Mouse (Mus musculus) lung, postnatal 10 days (tissue): Measurements from ENCODE around the gene Azgp1.
"Not testable (repeated sequence)": the region's sequence is repeated elsewhere in the genome, so short reads cannot be mapped to it uniquely, and the experiment has no call there.

Experiments used
- DNase-seq: peaks from one replicate; pipeline ENCODE4 v3.0.0; 2021

Azgp1 gene

DNA sequence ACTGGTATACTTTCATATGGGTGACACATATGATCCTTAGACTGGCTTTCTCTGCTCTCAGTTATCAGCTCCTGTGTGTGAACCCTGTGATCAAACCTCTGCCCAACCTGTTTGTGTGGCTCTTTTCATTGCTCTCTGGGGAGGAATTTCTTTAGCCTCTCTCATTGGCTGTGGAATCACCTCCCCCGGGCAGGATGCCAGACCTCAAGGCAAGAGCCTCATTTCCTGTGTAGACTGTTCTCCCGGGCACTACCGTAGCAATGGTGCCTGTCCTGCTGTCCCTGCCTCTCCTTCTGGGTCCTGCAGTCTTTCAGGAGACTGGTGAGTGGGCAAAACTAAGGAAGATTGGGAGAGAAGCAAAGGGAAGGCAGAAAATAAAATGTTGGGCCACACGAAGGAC, at the start of gene Azgp1:
Gene Azgp1 (plus strand): TSS at position 221 of the 400 bp plus-strand sequence.
- peak; percentile 4 for DNase-seq

DNA sequence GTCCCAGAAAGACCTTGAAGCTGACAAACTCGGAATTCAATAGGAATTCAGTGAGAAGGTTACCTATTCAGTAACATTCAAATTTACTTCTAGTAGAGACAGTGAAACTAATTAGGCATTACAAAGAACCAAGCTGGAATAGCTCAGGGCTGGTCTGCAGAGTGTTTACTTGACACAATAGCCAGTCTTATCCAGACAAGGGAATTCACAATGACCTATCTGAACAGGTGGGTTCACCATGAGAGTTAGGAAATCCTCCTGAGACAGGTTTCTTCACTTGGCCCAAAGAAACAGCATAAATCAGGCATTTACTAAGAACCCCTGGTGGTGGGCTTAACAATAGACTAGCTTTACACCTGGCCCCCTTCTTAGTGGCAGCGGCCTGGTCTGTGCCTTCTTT, 47.4 kb upstream of the Azgp1 start:
- DNase-seq = not testable (repeated sequence)

DNA sequence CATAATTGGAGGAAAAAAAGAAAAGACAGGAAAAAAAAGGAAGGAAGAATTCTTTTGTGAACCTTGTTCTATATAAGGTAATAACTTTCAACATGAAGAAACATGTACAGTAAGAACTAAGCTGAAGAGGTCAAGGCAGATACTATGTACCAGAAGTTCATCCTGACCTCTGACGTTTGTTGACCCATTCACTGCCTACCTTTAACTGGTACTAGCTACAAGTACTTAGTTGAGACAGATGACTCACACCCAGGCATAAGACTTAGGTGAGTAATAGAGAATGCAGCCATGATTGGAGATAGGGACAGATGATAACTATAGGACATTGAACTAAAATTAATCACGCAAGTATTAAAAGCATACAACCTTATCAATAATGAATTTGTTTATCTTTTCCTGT, 44.8 kb upstream of the Azgp1 start:
- DNase-seq = no peak

DNA sequence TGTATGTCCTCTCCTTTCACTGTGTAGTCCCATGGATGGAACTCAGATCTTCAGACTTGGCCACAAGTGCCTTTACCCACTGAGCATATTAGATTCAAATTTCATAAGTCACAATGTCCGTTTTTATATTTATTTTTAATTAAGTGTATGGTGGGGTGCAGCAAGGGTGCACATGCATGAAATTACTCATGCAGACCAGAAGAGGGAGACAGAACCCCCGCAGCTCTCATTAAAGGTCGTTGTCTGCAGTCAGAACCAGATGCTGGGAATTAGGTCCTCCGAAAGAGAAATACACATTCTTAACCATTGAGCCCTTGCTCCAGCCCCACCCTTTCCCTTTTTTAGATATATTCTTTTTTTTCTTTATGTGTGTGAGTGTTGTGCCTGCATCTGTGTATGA, 44.1 kb upstream of the Azgp1 start:
- DNase-seq = no peak

DNA sequence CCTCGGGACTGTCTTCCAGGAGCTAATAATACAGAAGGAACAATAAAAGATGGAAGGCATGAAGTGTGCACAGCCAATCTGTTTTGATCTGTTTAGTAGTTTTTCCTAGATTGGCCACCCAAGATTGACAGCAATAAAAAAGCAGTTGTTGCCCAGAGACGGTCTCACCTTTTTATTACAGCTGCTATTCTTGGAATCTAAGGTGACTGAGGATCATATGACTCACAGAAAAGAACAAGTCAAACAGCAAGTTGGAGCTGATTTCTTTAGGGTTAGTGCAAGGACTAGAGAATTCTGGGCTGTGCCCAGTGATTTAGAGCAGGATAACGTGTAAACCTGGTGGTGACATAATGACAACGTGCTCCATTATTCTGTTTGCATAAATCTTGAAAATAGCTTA, 40.4 kb upstream of the Azgp1 start:
- DNase-seq = no peak

DNA sequence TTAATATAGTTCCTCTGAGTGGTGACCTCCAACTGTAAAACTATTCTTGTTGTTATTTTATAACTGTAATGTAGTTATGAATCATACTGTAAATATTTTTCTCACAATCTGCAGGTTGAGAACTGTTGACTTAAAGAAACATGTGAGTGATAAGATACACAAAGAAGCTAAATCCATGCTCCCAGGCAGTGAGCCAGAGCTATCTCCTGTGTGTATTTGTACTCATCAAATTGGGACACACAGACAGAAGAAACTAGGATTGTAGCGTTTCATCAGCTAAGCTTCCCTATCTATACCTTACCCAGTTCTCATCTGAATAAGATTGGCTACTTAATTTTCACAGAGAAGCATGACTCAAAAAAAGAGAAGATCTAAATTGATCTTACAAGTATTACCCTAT, 38.2 kb upstream of the Azgp1 start:
- no peak for DNase-seq

DNA sequence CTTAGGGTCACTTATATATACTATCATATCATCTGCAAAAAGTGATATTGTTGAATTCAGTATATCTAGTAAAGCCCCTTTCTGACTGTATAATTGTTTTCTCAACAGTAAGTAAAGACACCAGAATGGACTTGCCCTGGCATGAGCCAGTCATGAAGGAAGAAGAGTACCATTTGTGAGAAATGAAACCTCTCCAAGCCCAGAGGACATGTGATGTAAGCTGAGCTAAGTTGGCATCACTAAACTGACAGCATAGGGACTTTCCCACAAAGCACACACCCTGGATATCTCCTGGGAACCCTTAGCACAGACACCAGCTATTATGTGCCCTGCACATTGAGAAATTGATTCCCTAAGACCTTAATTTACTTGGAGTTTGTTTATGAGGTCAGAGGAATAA, 34.0 kb upstream of the Azgp1 start:
- no peak for DNase-seq

DNA sequence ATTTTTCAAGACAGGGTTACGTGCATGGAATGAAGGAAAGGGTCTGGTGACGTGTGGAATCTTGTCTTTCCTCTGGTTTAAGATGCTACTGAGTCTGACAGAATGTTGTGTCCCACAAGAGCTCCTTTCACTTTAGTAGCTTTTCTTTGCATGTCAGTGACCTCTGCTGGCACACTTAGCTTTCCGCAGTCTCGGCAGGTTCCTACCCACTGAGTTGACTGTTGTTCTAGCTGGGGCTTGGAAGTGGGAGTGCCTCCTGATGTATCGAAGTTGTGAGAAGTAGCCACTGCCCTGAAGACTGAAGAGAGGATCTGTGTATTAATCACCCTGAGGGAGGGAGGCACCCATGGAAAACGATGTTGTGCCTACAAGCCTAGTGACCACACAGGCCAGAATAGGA, 30.1 kb upstream of the Azgp1 start:
- peak; percentile 48 for DNase-seq

DNA sequence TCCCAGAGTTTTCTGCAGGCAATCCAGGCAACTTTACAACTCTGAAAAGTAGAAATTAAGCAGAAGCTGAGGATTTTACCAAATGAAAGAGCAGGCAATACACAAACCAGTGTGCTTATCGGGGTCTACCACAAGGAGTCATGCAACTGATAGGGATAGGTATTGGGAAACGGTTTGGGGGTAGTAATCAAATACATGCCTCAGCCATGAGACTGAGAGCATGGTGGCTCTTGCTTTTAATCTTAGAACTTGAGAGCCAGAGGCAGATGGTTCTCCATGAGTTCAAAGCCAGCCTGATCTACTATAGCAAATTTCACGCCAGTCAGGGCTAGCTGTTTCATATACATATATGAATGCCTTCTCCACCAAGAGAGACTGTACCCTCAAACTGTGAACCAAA, 24.9 kb upstream of the Azgp1 start:
- DNase-seq = no peak

DNA sequence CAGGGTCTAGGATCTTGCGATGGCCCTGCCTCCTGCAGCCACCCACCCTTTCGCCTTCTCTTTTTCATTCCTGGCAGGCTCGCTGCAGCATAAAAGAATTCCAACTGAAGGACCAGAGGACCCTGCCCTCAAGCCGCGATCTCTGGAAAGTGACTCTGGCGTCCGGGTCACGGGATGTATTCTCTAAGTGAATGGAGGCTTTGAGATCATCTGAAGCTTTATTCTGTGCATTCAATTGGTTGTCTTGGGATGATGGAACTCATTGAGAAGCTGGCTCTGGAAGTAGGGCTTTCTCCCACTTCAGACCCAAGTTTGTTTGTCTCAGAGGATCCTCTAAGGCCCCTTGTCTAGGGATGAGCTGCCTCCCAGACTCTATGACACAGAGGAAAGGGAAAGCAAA, 18.4 kb upstream of the Azgp1 start, which contains the start of gene Gjc3:
Gene Gjc3 (minus strand): TSS at position 154 of the 400 bp plus-strand sequence.
- no peak for DNase-seq

DNA sequence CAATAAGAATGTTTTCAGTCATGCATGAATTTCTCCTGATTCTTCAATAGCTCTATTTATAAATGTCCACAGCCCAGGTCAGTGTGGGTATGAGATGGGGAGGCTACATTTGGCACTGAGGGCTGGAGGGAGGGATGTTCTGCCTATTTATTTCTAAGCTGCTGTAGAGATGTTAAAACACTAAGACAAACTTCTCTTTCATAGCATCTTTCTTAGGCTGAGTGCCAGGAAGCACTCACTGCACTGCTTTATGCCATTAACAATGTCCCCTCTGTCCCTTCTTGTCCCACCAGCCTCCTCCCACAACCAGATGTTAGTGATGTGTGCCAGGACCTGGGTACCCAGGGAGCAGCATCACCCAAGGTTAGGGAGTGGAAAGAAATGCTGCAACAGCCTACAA, 14.8 kb upstream of the Azgp1 start:
- no peak for DNase-seq

DNA sequence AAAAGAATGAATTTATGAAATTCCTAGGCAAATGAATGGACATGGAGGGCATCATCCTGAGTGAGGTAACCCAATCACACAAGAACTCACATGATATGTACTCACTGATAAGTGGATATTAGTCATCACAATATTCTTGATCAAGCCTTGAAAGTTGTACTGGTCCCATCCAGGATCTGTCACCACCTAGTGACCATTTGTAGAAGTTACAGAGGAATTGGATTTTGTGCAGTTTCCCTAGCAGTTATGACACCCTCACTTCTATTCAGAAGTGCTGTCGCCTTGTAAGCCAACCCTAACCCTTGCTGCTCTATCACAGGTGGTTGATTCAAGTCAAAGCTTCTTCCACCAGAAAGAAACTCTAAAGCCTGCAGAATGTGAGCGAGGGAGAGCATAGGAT, 8.2 kb upstream of the Azgp1 start:
- no peak for DNase-seq

DNA sequence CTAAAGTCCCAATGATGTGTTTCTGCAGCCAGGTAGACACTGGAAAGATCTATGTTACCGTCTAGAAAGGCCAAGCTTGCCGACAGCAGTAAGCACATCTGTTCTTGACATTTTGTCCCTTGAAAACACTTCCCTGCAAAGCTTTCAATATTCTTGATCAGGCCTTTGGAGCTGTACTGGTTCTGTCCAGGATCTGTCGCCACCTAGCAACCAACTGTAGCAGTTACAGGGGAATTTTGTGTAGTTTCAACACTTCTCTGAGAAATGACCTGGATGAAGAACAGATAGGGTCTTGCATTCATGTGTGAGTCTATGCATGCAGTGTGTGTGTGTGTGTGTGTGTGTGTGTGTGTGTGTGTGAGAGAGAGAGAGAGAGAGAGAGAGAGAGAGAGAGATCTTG, 7.6 kb upstream of the Azgp1 start:
- DNase-seq = peak; percentile 10

DNA sequence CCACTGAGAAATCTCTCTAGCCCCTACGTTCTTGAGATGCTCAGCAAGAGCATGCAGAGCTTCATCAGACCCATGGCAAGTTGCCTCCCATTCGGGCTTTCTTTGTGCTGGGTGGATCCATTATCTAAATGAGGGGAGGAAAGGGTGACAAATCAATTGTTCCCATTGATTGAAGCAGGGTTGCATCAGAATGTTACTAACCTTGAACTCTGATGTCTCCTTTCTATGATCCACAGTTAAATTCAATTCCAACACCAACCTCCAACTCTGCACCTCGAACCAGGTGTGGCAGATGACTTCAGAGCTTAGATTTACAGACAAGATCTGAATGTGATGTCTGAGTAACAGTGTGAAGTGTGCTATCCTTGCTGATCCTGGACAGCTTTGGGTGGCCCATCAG, 6.6 kb upstream of the Azgp1 start:
- no peak for DNase-seq

DNA sequence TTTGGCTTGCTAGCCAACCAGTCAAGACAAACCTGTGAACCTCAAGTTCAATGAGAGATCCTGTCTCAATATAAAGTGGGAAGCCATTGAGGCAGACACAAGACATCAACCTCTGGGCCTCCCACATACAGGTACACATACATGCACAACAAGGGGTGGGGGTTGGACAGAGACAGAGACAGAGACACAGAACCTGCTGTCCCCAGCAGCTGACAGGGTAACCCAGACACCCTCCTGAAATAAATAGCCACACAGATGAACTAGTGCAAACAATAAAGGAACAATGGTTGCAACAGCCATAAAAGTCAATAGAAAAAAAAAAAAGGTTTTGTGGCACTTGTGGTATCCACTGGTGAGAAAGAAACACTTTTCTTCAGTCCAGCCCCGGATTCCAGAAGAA, 5.9 kb upstream of the Azgp1 start:
- no peak for DNase-seq

DNA sequence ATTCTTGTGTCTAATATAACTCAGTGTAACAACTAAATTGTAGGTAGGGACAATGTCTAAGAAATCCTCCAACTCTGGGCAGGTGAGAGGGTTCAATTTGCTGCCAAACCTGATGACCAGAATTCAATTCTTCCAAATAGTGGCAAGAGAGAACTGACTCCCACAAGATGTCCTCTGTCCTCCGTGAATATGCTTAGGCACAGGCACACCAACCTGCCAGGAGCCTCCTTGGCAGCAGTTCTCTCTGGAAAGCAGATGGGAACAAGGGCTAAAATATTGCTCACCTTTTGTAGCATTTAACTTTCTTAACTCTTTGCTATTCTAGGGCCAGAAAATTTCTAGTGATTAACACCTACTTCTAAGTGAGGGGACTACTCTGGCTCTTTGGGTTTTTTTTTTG, 4.0 kb upstream of the Azgp1 start:
- no peak for DNase-seq

DNA sequence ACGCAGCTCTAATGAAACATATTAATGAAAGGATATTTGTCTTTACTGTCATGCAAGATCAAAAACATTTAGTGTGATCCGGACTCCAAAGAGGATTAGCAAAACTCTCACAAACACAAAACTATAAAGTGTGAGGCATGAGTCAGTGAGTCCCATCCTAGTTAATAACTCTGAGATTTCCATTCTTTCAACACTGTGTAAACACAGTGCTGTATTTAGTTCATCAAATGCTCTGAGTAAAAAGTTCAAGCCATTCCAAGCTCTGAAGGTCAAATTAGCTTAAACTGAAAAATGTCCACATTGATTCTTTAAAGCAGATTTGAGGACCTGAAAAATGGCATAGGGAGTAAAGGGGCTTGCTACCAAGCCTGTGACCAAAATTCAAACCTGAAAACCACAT, 2.2 kb upstream of the Azgp1 start:
- DNase-seq = no peak

DNA sequence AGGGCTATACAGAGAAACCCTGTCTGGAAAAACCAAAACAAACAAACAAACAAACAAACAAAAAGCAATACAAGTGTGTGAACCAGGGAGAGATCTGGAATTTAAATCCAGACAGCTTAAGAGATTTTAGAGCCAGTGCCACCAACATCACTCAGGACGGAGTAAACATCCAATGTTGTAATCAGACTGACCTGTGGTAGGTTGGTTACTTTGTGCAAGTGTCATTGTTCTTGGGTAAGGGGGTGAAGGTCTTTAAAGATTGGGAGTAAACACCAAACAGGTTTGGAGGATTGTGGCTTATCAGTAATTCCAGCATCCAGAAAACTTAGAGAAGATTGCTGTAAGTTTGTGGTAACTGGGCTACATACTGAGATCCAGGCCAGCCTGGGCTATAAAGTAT, 5.0 kb downstream of the Azgp1 start:
- no peak for DNase-seq

DNA sequence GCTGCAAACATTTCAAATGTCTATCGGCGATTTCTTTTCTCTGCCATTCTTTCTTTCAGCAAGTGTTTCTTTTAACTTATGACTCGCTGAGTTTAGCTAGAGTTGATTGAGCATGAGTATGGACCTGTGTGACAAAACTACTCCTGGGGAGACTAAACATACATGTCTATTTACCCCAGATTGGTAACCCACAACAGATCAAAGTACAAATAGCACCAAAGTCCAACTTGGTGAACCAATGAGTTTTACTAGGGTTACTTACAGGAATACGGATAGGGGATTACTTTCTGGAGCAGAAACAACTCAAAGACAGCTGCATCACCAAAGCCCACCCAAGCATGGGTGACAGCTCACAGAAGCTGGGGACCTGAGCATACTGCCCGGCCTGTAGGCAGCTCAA, 28.1 kb downstream of the Azgp1 start:
- DNase-seq = no peak

DNA sequence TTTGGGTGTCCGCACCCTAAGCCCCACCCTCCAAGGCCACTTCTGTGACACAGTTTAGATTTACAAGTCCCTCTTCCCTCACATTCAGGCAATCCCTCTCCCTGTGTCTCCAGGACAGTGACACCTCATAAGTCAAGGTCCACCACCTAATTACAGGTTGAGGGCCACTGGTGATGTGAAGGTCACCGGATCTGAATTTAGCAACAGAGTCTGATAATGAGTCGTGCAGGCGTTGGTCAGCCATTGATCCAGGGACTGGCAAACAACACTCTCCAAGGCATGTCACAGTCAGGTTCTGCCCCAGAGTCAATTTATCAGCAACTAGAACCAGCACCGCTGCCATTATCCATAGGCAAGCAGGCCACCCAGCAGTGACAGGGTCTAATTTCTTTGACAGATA, 31.1 kb downstream of the Azgp1 start:
- no peak for DNase-seq

DNA sequence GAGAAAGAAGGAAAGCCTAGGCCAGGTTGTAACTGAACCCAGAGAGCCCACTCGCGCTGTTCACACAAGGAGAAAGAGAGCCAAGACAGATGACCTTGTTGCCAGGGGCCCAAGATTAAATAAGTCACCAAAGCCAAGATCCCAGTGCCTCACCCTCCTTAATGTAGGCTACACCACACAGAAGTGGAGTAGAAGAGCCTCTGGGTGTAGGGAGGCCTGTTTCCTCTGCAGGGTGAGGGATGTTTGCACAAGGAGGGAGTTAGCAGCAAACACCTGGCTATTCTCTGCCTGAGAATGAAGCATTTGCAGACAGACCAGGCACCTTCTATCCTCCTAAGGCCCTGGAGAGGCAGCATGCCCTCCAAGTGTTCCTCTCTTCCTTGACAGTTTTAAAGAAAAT, 35.2 kb downstream of the Azgp1 start:
- no peak for DNase-seq

DNA sequence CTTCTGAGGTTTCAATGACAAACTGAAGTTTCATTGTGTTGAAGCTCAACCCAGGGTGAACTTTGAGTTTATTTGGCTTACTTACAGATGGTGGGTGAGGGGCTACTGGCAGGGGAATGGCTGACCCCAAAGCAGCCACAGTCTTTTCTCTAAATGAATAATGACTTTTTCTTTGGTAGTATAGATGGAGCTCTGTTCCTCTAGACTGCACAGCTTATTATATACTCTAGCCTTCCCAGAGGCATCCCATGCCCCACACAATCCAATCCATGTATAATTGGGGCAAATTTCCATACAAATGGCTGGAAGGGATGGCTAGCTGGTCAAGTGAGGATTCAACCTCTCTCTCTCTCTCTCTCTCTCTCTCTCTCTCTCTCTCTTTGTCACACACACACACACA, 35.7 kb downstream of the Azgp1 start:
- DNase-seq = no peak

DNA sequence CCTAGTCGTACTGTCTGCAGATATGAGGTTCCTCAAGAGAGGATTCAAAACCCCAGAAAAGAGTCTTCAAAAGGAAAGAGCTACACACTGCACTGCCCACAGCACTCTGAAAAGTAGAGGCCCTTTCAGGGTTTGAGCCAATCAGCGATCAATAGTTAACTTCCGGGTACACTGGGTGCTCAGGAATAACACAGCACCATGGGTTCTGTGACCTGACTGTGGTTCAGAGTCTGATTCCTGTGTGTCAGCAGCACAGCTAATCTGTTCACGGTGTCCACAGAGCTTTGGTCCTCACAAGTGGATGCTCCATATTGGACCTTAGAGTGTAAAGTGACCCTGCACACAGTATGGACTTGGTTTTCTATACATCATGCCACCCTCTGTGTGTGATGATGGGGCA, 38.3 kb downstream of the Azgp1 start:
- DNase-seq = not testable (repeated sequence)

DNA sequence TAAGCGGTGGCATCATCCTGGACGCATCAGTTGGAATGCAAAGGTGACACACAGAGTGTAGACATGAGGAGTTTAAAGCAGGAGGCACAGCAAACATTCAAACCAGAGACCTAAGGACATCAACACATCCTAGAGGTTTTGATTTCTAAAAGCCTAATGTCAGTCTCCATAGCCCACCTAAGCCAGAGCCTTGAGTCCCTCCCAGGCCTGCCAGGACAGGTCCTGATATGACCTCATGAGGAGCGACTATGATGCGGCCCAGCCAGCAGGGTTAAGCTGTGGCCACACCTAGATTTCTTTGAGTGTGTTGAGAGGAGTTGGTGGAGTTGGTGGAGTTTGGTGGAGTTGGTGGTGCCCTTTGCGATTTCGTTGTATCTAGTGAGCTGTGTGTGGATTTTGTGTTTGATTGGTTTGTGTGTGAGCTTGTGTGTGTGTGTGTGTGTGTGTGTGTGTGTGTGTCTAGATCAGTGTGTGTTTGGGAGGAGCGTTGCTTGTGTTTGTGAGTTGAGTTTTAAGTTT, 39.7 kb downstream of the Azgp1 start, which contains the start of the genes Smok3a and Smok3b:
Gene Smok3a (plus strand): TSS at position 301 of the 519 bp plus-strand sequence.
Gene Smok3b (plus strand): TSS at position 469 of the 519 bp plus-strand sequence.
- not testable (repeated sequence) for DNase-seq
